Mouse (Mus musculus): ENCODE data around the gene Cnga1. TPM values are rescaled to one million over a fixed set of nuclear protein-coding genes. Genes with fewer than 3 reads are reported as not detected.

Gene Cnga1
- total and polyA plus RNA-seq, 2 experiments from 2014 or later, result 0.06 TPM; not detected in 1

DNA sequence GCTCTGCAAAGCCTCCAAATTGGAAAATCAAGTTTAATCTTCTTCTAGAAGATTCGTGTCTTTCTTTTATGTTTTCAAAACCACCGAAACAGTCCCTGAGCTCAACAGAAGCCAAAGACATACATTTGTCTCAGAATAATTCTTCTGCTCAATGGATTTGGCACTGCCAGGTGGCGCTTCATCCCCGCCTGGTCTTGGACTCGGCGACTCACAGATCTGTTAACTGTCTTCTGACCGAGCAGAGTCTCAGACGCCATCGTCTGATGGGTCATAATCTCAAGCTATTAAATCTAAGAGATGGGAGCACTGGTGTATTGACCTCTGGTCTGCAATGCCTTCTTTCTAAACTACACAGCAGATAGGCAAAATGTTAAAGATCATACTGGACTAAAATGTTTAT lies 24.3 kb upstream of the Cnga1 start:
- TF ChIP-seq CTCF (IDR thresholded peaks at IDR 0.05), result no peak
- H3K4me1 ChIP-seq (ENCODE audit: insufficient read depth, low read length), result no peaks in the 10 kb centered on the region
- WGBS, result 89% methylated on average over 9 of the region's 9 CpGs
- no peaks in the 10 kb centered on the region for H3K27me3 ChIP-seq (ENCODE audit: insufficient read depth, low read length)
- H3K4me2 ChIP-seq (ENCODE audit: low read depth, low read length, poor library complexity, severe bottlenecking), result no peak overlapping the region
- H3K9me3 ChIP-seq (ENCODE audit: low read length), result no peaks in the 10 kb centered on the region
- no peaks in the 10 kb centered on the region for H3K36me3 ChIP-seq (ENCODE audit: insufficient read depth, low read length)
- ATAC-seq (ENCODE audit: low FRiP score), result no peak
- H3K27ac ChIP-seq (ENCODE audit: low read depth, low read length), result no peak overlapping the region
- no peak for DNase-seq (ENCODE audit: low spot score)
- H3K4me3 ChIP-seq (ENCODE audit: low read depth, low read length), result no peak overlapping the region
- no peak overlapping the region for H3K9ac ChIP-seq (replicated peaks; ENCODE audit: low read length, poor library complexity, severe bottlenecking)

GRCm38 (mm10) chr5:72666428-72666827 lies 22.4 kb upstream of the Cnga1 start:
- H3K4me1 ChIP-seq (ENCODE audit: insufficient read depth, low read length), result no peaks in the 10 kb centered on the region
- H3K4me2 ChIP-seq (ENCODE audit: low read depth, low read length, poor library complexity, severe bottlenecking), result no peak overlapping the region
- H3K36me3 ChIP-seq (ENCODE audit: insufficient read depth, low read length), result no peaks in the 10 kb centered on the region
- H3K27ac ChIP-seq (ENCODE audit: low read depth, low read length), result no peak overlapping the region
- ATAC-seq (ENCODE audit: low FRiP score), result peak; percentile 41; the same call in 1 of the 2 replicates
- no peak for DNase-seq (ENCODE audit: low spot score)
- H3K4me3 ChIP-seq (ENCODE audit: low read depth, low read length), result no peak overlapping the region
- no peak for TF ChIP-seq CTCF (IDR thresholded peaks at IDR 0.05)
- no peak overlapping the region for H3K9ac ChIP-seq (replicated peaks; ENCODE audit: low read length, poor library complexity, severe bottlenecking)
- H3K27me3 ChIP-seq (ENCODE audit: insufficient read depth, low read length), result no peaks in the 10 kb centered on the region
- WGBS, result 56% methylated on average over 7 of the region's 7 CpGs
- H3K9me3 ChIP-seq (ENCODE audit: low read length), result no peaks in the 10 kb centered on the region

DNA sequence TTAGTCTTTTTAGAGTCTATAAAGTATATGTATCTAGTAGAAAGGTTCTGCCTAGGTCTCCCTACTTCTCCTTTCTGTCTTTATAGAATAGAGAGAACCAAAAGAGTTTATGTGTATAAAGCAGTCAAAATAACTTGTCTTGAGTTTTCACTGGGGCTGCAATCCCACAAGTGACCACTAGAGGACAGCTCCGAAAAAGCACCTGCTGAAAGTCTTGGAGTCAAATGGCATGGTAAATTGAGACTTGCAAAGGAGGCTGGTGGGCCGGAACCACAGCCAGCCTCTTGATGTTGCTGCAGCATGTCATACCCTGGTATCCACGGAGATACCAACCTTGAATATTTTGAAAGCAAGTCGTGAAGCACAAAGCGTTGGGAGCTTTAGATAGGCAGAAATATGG lies 21.2 kb upstream of the Cnga1 start:
- H3K27me3 ChIP-seq (ENCODE audit: insufficient read depth, low read length), result no peaks in the 10 kb centered on the region
- peak; percentile 82 for TF ChIP-seq CTCF (IDR thresholded peaks at IDR 0.05)
- 24% methylated on average over 5 of the region's 5 CpGs for WGBS
- DNase-seq (ENCODE audit: low spot score), result peak; percentile 37
- H3K4me2 ChIP-seq (ENCODE audit: low read depth, low read length, poor library complexity, severe bottlenecking), result no peak overlapping the region
- H3K27ac ChIP-seq (ENCODE audit: low read depth, low read length), result no peak overlapping the region
- no peak overlapping the region for H3K4me3 ChIP-seq (ENCODE audit: low read depth, low read length)
- no peaks in the 10 kb centered on the region for H3K4me1 ChIP-seq (ENCODE audit: insufficient read depth, low read length)
- H3K9me3 ChIP-seq (ENCODE audit: low read length), result no peaks in the 10 kb centered on the region
- H3K9ac ChIP-seq (replicated peaks; ENCODE audit: low read length, poor library complexity, severe bottlenecking), result no peak overlapping the region
- no peak for ATAC-seq (ENCODE audit: low FRiP score)
- H3K36me3 ChIP-seq (ENCODE audit: insufficient read depth, low read length), result no peaks in the 10 kb centered on the region

GRCm38 (mm10) chr5:72664854-72665253 lies 20.8 kb upstream of the Cnga1 start:
- H3K9ac ChIP-seq (replicated peaks; ENCODE audit: low read length, poor library complexity, severe bottlenecking), result no peak overlapping the region
- H3K4me3 ChIP-seq (ENCODE audit: low read depth, low read length), result no peak overlapping the region
- H3K4me2 ChIP-seq (ENCODE audit: low read depth, low read length, poor library complexity, severe bottlenecking), result no peak overlapping the region
- H3K27me3 ChIP-seq (ENCODE audit: insufficient read depth, low read length), result no peaks in the 10 kb centered on the region
- WGBS, result 55% methylated on average over 3 of the region's 3 CpGs
- H3K36me3 ChIP-seq (ENCODE audit: insufficient read depth, low read length), result no peaks in the 10 kb centered on the region
- no peaks in the 10 kb centered on the region for H3K9me3 ChIP-seq (ENCODE audit: low read length)
- no peak overlapping the region for H3K27ac ChIP-seq (ENCODE audit: low read depth, low read length)
- no peaks in the 10 kb centered on the region for H3K4me1 ChIP-seq (ENCODE audit: insufficient read depth, low read length)
- no peak for TF ChIP-seq CTCF (IDR thresholded peaks at IDR 0.05)
- DNase-seq (ENCODE audit: low spot score), result no peak
- no peak for ATAC-seq (ENCODE audit: low FRiP score)

- TF ChIP-seq CTCF (IDR thresholded peaks at IDR 0.05), result no peak
- DNase-seq (ENCODE audit: low spot score) (no peak), ATAC-seq (ENCODE audit: low FRiP score) (no peak)
- Histone ChIP-seq H3K9me3 (ENCODE audit: low read length) (no peaks in the 10 kb centered on the region), H3K27me3 (ENCODE audit: insufficient read depth, low read length) (no peaks in the 10 kb centered on the region), H3K4me3 (ENCODE audit: low read depth, low read length) (no peak overlapping the region), H3K9ac (replicated peaks; ENCODE audit: low read length, poor library complexity, severe bottlenecking) (no peak overlapping the region), H3K4me2 (ENCODE audit: low read depth, low read length, poor library complexity, severe bottlenecking) (no peak overlapping the region), H3K27ac (ENCODE audit: low read depth, low read length) (no peak overlapping the region), H3K36me3 (ENCODE audit: insufficient read depth, low read length) (no peaks in the 10 kb centered on the region), H3K4me1 (ENCODE audit: insufficient read depth, low read length) (no peaks in the 10 kb centered on the region)
- WGBS, result 70% methylated on average over 5 of the region's 5 CpGs
Measured at GRCm38 (mm10) chr5:72664126-72664525, 20.1 kb upstream of the Cnga1 start.

DNA sequence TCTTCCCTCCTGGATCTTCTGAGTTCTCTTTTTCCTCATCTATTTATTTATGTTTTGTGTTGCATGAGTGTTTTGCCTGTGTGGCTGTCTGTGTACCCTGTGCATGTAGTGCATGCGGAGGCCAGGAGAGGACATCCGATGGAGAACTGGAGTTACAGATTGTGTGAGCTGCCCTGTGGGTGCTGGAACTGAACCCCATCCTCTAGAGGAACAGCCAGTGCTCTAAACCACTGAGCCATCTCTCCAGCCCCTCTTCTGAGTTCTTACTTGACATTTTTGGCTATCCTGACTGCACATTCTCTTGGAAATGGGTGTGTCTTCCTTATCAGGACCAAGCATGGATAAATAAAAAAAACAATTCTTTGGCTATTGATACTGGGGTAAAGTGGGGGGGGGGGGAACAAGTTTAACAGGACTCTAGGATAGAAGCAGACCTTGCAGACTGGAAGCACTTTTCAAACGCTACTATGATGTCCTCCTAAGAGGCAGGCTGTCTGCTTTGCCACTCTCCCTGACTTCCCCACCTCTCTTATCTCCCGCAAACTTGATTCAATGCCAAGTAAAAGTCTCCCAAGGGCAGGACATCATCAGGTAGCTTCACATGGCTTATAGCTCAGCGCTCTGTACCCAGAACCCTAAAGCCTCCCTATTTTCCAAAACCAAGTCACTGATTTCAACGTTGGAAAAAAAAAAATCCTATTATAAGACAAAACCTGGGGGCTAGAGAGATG lies 17.1 kb upstream of the Cnga1 start:
- DNase-seq (ENCODE audit: low spot score) (no peak), ATAC-seq (ENCODE audit: low FRiP score) (no peak)
- TF ChIP-seq CTCF (IDR thresholded peaks at IDR 0.05), result no peak
- Histone ChIP-seq H3K4me3 (ENCODE audit: low read depth, low read length) (no peak overlapping the region), H3K4me2 (ENCODE audit: low read depth, low read length, poor library complexity, severe bottlenecking) (no peak overlapping the region), H3K27me3 (ENCODE audit: insufficient read depth, low read length) (no peaks in the 10 kb centered on the region), H3K9me3 (ENCODE audit: low read length) (no peaks in the 10 kb centered on the region), H3K4me1 (ENCODE audit: insufficient read depth, low read length) (no peaks in the 10 kb centered on the region), H3K36me3 (ENCODE audit: insufficient read depth, low read length) (no peaks in the 10 kb centered on the region), H3K9ac (replicated peaks; ENCODE audit: low read length, poor library complexity, severe bottlenecking) (no peak overlapping the region), H3K27ac (ENCODE audit: low read depth, low read length) (no peak overlapping the region)
- 89% methylated on average over 6 of the region's 6 CpGs for WGBS
